Mouse (Mus musculus) lung, postnatal 25 days (tissue): ENCODE results near the gene Gm10229.
"Not testable (repeated sequence)": the region's sequence is repeated elsewhere in the genome, so short reads cannot be mapped to it uniquely, and the experiment has no call there.

Experiments used
- DNase-seq: peaks from one replicate; pipeline ENCODE4 v3.0.0; 2022; ENCODE audit warnings: low spot score

Gm10229 gene

DNA sequence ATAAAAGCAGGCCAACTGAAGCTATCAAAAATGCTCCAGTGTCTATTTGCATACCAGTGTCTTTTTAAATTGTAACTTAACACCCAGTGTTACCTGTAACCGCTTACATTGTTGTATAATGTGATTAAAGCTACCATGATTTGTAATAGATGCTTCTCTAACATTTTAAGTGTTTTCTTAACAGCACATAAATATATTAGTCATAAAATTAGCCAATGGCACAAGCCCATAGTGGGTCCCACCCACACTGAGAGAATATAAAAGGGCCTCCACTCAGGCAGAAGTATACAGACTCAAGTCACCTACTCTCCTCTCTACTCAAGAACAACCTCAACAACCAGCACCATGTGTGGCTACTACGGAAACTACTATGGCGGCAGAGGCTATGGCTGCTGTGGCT, at the start of gene Gm10229:
Gene Gm10229 (plus strand): TSS at position 301 of the 400 bp plus-strand sequence.
- not testable (repeated sequence) for DNase-seq

DNA sequence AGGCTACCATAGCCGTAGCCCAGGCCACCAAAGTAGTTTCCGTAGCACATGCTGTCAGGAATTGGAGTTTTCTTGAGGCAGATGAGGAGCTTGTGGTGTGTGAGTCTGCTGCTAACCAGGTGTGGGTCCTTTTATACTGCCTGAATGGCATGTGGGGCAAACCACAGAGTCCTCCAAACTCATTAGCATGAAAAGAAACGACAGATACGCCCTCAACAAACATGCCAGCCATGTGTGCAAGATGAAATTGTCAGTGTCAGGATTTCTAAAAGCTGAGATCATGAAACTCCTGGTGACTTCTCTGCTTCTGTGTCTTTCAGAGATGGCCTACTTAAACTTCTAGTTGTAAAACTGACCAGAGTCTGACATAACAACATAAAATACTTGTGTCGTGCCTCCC, 4.4 kb upstream of the Gm10229 start, which contains the start of gene Krtap22-2:
Gene Krtap22-2 (minus strand): TSS at position 101 of the 400 bp plus-strand sequence.
- DNase-seq: no peak

DNA sequence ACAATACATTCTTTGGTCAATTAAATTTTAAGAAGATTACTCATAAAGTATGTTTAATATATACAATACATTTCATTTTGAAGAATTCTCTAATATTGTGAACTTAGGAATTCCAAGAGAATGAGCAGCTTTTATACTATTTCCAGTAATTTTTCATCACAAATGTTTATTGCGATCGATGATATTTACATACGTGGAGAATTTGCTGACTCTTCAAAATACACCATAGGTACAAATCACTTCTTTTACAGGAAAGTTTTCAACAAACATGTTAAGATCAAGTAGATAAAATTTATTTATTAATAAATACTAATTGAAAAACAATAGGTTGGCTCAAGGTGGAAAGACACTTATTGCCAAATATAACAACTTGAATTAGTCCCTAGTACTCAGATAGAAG, 1.1 kb upstream of the Gm10229 start:
- DNase-seq: no peak

DNA sequence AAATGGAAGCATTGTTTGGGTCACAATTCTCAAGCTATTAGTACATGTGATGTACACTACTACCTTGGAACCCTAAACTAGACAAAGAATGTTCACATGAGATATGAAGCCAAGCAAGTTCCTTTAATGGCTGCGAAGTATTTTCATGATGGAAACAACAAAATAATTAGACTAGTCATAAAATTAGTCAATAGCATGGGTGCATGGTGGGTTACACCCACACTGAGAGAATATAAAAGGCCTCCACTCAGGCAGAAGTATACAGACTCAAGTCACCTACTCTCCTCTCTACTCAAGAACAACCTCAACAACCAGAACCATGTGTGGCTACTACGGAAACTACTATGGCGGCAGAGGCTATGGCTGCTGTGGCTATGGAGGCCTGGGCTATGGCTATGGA, 16.3 kb downstream of the Gm10229 start, which contains the start of gene Krtap6-1:
Gene Krtap6-1 (plus strand): TSS at position 301 of the 400 bp plus-strand sequence.
- not testable (repeated sequence) for DNase-seq

DNA sequence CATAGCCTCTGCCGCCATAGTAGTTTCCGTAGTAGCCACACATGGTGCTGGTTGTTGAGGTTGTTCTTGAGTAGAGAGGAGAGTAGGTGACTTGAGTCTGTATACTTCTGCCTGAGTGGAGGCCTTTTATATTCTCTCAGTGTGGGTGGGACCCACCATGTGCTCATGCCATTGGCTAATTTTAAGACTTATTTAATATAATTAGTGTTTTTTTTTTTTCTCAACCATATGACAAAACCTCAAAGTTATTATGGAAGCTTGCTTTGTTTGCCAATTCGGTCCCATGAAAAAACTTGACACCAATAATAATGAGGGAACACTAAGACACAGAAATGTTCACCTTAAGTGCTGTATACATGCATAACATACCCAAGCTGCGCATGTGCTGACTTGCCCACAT, 26.3 kb downstream of the Gm10229 start, which contains the start of gene Gm10228:
Gene Gm10228 (minus strand): TSS at position 101 of the 400 bp plus-strand sequence.
- DNase-seq: not testable (repeated sequence)

DNA sequence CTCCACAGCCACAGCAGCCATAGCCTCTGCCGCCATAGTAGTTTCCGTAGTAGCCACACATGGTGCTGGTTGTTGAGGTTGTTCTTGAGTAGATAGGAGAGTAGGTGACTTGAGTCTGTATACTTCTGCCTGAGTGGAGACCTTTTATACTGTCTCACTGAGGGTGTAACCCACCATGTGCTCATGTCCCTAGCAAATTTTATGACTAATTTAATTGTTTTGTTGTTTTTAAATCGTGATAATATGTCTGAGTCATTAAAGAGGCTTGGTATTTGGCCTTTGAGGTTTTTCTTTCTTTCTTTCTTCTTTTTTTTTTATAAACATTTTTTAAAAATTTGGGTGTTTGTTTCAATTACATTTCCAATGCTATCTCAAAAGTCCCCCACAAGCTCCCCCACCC, 32.7 kb downstream of the Gm10229 start, which contains the start of gene Krtap6-5:
Gene Krtap6-5 (minus strand): TSS at position 101 of the 400 bp plus-strand sequence.
- no peak for DNase-seq

DNA sequence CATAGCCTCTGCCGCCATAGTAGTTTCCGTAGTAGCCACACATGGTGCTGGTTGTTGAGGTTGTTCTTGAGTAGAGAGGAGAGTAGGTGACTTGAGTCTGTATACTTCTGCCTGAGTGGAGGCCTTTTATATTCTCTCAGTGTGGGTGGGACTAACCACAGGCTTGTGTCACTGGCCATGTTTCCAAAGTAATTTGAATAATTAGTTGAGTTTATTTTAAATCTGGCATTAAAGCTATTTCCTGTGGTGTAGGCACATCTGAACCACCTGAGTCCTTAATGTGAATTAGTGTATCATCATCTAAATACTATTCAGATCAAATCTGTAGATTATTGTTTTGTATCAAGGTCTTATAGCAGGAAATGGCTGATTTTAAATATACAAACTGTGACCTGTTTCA, 48.8 kb downstream of the Gm10229 start, which contains the start of gene 1110025L11Rik:
Gene 1110025L11Rik (minus strand): TSS at position 101 of the 400 bp plus-strand sequence.
- not testable (repeated sequence) for DNase-seq
